Mouse (Mus musculus): ENCODE results near the gene Ccr9. TPM values are rescaled to one million over a fixed set of nuclear protein-coding genes. Genes with fewer than 3 reads are reported as not detected.

The Ccr9 gene
- 5.8 TPM for total RNA-seq (2023)

GRCm38 (mm10) chr9:123678327-123679105, at the start of gene Ccr9, which contains the start of gene Slc6a20a:
Gene Ccr9 (plus strand): TSS chr9:123678439.
Gene Slc6a20a (minus strand): TSS chr9:123678885.

GRCm38 (mm10) chr9:123632281-123632680, 46.0 kb upstream of the Ccr9 start, which contains the start of gene Slc6a20b:
Gene Slc6a20b (minus strand): TSS chr9:123632565.

GRCm38 (mm10) chr9:123717186-123718008, 39.2 kb downstream of the Ccr9 start, which contains the start of gene Lztfl1:
Gene Lztfl1 (minus strand): TSS chr9:123717697.

GRCm38 (mm10) chr9:123806267-123806666, 128.0 kb downstream of the Ccr9 start, which contains the start of gene Cxcr6:
Gene Cxcr6 (plus strand): TSS chr9:123806475.

Other genes starting within 250 kb of the Ccr9 start
- gene Limd1, start 199.7 kb upstream of the Ccr9 start, total RNA-seq (2023) = 85.0 TPM
- 27.2 TPM for gene Sacm1l, start 148.7 kb upstream of the Ccr9 start, total RNA-seq (2023)
- gene Slc6a20b, start 45.9 kb upstream of the Ccr9 start, total RNA-seq (2023) = not detected
- gene Slc6a20a, start 446 bp downstream of the Ccr9 start, total RNA-seq (2023) = not detected
- gene Lztfl1, start 39.3 kb downstream of the Ccr9 start, total RNA-seq (2023) = 78.5 TPM
- gene Cxcr6, start 128.0 kb downstream of the Ccr9 start, total RNA-seq (2023) = 1.3 TPM
- gene Fyco1, start 173.5 kb downstream of the Ccr9 start, total RNA-seq (2023) = 45.5 TPM
- not detected for gene Xcr1, start 183.6 kb downstream of the Ccr9 start, total RNA-seq (2023)